Mouse (Mus musculus): ENCODE measurements around the gene Ptprj.

DNA sequence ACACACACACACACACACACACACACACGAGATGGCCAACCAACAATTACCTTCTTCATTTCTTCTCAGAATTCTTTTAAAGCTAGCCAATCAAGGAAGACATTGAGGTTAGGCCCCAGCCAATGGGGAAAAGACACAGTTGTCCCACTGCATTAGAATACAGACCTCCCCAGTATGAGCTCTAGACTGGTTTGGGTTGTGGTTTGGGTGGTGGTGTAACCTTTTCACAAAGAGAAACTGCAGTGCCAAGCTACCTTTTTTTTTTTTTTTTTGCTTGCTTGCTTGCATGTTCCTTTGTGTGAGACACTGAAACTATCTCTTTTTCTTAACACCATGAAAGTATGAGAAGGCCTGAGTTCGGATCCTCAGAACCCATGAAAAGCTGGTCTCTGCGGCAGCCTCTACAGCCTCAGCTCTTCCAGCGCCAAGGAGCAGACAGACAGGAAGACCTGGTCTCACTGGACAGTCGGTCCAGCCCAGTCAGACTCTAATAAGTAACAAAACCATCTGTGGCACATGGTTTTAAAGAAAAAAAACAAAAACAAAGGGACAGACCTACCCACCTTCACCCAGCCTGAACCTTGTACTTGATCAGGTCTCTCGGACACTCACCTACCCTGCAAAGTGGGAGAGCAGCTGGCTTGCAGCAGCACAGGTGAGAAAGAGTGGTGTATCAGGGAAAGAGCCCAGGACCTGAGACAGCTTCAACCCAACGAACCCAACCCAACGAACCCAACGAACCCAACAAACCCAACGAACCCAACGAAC is 92.8 kb downstream of the Ptprj start:
- no peak for TF ChIP-seq CTCF (IDR thresholded peaks at IDR 0.05)
- no peak for TF ChIP-seq EP300 (IDR thresholded peaks at IDR 0.05)

All from lung, postnatal 0 days (tissue).